Mouse (Mus musculus) MEL-GATA-1-ER (cell line): Measurements from ENCODE around the gene Zfp646.
"Not testable (repeated sequence)": the region's sequence is repeated elsewhere in the genome, so short reads cannot be mapped to it uniquely, and the experiment has no call there.

Source experiments
- DNase-seq: peaks from one replicate; pipeline ENCODE4 v3.0.0-alpha.2; 2012; ENCODE audit warnings: low read depth; ENCODE audit errors: extremely low read depth

Gene Zfp646

DNA sequence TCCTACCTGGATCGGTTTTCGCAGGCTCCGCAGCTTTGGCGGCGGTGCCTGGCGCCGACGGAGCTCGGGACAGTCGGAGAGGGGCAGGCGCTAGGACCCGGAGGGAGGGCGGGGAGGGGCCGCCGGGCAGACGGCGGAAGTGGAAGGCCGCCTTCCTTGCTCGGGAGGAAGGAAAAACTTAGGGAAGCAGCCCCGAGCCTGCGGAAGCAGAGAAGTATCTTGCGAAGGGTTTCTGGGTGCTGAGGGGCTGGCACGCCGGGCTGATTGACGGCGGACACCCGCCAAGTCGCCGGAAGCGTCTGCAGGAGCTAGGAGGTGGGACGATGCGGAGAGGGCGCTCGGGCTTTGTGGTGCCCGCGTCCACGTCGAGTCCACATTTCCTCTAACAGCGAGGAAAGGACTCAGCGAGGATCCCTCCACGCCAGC is at the start of gene Zfp646:
Gene Zfp646, plus strand, starts transcription at position 181 of the 426 bp plus-strand sequence.
- peak; percentile 83 for DNase-seq

DNA sequence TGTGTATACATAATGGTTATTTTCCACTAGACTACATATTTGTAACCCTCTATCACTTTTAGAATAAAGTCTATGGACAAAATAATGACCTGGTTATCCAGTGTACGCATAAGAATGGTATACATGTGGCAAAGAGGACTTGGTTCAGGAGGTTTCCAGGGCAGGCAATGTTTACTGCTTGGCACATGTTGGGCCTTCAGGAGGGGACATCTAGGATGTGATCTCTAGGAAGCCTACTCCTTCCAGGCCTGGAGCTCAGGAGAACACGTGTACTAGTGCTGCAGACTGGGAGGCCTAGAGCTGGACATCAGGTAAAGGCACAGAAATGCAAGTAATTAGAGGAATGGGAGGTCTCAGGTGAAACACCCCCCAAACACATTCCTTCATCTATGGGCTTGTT is 40.5 kb upstream of the Zfp646 start:
- no peak for DNase-seq

DNA sequence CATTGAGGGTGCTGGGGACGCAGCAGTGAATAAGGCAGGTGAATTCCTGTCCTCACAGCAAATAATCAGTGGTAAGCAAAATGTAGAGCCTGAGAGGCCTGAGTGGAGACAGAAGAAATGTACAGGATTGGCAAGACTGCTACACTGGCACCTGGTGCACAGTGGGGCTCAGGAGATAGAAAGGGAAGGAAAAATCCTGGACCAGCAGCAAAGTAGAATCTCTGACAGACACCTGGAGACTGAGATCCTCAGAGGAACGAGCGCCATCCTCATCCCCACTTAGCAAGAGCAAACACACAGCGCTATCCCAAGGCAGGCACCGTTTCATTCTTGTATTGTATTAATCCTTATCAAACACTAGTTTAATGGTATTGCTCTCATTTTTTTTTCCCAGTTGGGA is 38.5 kb upstream of the Zfp646 start:
- no peak for DNase-seq

DNA sequence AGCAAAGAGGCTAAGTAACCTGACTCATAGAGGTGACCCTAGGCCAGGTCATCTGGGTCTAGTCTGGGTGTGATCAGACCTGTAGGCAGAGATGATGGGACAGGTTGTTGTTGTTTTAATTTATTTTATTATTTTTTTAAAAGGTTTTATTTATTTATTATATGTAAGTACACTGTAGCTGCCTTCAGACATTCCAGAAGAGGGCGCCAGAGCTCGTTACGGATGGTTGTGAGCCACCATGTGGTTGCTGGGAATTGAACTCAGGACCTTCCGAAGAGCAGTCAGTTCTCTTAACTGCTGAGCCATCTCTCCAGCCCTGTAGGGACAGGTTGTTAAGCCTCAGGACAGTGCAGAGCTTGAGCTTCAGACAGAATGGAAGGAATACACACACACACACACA is 38.1 kb upstream of the Zfp646 start:
- not testable (repeated sequence) for DNase-seq

DNA sequence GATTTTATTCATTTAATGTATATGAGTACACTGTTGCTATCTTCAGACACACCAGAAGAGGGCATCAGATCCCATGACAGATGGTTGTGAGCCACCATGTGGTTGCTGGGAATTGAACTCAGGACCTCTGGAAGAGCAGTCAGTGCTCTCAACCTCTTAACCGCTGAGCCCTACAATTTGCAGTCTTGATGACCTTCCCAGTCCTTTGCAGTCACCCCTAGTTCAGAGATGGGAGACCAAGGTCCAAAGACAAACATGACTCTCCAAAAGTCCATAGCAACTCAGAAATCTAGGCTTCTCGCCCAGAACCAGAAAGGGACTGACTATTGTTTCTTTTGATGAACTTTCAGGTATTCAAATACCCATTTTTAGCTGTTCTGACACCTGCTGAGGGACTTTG is 36.0 kb upstream of the Zfp646 start:
- DNase-seq: not testable (repeated sequence)

DNA sequence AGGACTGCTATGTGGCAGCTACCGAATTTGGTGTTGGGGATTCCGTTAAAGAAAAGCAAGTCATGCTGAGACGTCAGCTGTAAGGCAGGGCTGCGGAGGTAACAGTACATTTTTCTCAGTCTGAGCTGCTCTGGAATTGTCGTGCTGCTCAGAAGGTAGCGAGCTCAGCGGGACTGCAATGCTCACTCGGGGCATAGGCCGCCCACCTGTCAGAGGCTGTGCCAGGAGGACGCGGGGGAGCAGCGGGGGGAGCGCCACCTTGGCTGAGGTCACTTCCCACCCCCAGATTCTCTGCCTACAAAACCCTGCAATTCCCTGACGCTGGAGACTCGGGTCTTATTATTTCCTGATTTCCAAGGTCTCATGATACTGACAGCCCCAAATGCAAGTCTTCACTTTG is 35.1 kb upstream of the Zfp646 start:
- DNase-seq: no peak

DNA sequence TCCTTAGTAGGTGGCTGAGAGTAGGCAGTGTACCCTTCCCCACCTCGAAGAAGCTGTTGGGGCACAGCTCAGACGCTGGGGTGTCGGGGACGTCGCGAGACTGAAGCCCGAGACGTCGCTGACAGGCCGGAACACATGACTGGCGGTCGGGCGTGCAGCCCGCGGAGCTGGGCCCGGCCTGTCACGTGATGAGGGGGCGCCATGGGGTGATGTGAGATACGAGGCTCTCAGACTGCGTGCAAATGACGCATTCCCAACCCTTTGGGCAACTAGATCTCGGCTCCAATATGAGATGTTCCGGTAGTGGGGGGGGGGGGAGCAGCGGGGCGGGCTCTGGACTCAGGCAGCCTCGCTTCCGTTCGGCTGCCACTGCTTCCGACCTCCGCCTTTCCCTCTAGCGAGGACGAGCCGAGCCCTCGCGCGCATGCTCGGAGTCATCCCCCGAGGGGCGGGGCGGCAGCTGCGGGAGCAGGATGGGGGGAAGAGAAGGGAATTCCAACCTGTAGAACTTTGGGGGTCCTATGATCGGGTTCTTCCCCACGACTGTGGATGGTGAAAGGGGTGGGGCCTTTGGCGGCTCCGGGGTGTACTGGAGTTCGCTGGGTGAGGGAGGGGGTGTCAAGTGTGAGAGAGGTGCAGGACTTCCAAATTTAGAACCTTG is 34.6 kb upstream of the Zfp646 start:
- DNase-seq: peak; percentile 91

DNA sequence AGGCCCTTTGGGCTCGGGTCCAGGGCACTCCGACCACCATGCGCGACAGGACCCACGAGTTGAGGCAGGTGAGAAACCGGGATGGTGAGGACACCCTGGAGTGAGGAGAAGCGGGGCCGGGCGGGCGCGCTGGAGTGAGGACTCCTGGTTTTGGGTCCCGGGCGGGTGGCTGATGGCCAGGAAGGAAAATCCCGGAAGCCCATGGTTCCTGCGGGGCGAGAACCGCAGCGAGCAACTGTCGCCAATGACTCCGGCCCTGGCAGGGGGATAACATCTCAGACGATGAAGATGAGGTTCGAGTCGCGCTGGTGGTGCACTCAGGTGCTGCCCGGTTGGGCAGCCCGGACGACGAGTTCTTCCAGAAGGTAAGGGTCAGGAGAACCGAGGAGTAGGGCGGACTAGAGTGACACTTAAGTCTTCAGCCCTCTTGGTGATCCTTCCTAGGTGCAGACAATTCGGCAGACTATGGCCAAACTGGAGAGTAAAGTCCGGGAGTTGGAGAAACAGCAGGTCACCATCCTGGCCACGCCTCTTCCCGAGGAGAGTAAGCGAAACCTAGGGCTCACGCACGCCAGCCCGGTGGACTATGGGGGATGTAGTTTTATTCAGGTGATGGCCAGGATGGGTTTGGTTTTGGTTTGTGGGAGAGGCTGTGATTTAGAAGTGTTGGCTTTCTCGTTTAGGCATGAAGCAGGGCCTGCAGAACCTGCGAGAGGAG is 33.9 kb upstream of the Zfp646 start:
- peak; percentile 56 for DNase-seq

DNA sequence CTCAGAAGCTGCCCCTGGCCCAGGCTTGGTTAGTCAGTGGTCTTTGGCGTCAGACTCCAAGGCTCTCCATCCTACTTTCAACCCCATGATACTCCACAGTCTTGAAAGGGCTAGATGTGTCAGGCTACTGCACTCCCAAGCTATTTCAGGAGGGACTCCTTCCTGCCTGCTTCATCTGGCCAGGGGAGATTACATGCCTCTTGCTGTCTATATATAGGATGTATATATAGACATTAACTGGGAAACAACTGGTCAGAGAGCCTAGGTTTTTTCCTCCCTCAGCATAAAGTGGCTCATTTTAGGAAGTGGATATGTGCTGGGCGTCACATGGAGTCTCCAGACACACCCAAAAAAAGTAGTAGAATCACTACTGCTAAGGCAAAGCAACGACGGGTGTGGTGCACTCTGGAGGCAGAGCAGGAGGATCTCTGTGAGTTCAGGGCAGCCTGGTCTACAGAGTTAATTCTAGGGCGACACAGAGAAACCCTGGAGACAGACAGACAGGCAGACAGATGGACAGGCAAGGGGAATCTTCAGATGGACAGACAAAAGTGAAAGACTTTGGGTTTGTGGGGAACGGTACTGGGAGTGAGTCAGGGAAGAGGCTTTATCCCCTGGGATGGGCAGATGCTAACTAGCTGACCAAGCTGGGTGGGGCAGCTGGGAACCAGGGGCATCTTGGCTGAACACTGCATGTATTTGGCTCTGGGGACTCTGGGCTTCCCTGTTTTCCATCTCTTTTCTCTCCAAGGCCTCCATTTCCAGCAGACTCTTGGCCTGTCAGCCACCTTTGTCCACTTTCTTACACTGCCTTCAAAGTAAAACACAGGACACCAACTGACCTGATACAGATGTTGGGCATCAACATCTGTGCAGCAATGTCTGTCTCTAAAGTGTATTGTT is 25.8 kb upstream of the Zfp646 start:
- DNase-seq: no peak

DNA sequence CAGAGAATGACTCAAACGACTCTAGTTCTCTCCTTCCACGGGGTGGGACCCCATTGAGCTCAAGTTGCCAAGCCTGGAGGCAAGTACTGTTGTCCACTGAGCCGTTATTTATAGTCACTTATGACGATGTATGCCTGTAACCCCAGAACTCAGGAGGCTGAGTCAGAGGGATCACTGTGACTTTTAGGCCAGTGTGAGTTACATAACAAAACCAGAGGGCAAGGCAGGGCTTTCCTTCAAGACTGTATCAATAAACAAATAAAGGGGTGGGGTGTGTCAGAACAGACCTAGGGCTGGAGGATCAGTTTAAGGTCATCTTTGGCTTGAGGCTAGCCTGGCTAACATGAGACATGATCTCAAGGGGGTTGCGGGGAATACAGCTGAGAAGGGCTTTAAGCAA is 25.1 kb upstream of the Zfp646 start:
- no peak for DNase-seq

DNA sequence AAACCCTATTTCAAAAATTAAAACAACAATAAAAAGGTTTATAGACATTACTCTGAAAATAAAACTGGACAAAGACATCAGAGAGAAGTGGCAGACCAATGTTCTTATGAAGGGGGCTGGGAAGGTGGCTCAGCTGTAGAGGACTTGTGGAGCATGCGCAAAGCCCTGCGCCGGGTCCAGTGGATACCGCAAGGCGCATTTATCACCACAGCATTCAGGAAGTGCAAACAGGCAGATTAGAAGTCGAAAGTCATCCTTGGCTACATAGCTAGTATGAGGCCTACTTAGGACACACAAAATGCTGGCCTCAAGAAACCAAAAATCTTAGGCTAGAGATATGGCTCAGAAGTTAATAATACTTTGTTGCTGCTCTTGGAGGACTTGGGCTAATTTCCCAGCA is 17.8 kb upstream of the Zfp646 start:
- DNase-seq: peak; percentile 92

DNA sequence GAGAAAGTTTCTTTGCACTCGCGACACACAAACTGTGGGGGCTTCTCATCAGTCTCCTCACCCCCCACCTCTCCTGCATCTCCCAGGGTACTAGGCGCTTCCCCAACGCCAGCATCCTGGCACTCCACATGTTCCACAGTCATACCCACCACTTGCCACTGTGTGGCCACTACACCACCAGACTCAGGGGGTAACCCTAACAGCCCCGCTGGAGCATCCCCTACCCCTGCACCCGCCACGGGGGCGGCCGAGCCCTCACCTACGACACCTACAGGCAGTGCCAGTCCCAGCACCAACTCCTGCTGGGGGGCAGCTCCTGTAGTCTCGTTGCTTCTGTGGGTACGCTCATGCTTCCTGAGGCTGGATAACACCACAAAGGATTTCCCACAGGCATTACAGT is 9.6 kb upstream of the Zfp646 start:
- no peak for DNase-seq

DNA sequence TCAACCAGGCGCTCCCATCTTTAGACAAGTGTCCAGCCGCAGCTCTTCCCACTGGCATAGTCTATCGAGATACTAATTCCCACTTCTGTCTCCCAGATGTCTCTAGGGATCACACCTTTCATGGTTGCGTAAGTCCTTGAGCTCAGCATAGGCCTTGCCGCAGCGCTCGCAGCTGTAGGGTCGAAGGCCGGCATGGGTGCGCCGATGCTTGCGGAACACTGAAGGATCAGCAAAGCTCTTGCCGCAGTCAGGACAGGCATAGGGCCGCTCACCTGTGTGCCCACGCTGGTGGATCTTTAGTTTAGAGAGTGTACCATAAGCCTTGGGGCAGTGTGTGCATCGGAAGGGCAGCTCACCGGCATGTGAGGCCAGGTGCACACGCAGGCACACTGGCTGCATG is 8.4 kb upstream of the Zfp646 start:
- no peak for DNase-seq

DNA sequence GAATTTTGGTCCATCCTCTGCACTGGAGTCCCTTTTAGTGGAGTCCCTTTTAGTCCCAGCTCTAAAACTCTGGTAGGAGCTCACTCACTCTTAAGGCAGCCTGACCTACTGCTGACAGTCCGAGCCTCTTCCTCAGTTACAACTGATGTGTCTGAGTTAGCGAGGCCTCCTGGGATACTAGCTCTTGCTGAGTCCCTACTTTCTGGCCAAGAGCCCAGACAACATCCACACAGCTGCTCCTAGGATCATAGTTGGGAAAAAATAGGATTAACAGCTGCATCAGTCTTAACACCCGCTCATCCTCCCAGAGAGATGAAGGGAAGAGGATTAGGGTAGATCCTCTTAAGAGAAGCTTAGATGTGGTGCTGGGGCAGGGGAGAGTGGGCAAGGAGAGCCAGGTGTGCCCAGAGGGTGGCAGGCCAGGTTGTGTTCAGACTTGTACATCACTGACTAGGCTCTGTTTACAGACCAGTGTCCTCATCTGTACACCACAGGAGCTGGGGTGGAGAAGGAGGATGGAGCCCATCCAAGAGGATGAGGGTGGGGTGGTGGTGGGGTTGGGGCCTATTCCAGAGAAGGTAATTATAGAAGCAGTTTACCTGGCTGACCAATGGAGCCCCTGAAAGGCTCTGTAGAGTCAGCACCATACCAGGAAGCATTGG is 6.7 kb upstream of the Zfp646 start:
- no peak for DNase-seq

DNA sequence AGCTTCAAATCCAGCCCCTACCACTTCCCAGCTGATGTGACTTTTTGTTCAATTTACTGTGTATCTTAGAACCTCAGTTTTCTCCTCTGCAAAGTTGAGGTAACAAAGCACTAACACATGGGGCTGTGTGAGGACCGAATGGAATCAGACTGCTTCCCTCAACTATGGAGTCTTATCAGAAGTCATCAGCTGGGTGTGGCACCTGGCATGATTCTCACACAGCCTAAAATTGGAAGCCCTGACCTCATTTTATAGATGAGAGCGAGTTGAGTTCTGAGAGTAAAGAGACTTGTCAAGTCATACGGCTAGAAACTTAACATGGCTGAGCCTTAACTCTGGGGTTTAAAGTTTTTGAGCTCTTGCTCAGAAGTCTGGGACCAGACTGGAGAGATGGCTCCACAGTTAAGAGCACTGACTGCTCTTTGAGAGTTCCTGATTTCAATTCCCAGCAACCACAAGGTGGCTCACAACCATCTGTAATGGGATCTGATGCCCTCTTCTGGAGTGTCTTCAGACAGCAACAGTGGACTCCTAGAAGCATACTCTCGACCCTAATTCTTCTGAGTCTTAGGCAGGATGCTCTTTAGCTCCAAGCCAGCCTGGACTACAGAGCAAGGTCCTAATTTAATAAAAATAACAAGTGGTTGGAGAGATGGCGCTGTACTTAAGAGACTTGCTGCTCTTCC is 5.7 kb upstream of the Zfp646 start:
- DNase-seq: no peak

DNA sequence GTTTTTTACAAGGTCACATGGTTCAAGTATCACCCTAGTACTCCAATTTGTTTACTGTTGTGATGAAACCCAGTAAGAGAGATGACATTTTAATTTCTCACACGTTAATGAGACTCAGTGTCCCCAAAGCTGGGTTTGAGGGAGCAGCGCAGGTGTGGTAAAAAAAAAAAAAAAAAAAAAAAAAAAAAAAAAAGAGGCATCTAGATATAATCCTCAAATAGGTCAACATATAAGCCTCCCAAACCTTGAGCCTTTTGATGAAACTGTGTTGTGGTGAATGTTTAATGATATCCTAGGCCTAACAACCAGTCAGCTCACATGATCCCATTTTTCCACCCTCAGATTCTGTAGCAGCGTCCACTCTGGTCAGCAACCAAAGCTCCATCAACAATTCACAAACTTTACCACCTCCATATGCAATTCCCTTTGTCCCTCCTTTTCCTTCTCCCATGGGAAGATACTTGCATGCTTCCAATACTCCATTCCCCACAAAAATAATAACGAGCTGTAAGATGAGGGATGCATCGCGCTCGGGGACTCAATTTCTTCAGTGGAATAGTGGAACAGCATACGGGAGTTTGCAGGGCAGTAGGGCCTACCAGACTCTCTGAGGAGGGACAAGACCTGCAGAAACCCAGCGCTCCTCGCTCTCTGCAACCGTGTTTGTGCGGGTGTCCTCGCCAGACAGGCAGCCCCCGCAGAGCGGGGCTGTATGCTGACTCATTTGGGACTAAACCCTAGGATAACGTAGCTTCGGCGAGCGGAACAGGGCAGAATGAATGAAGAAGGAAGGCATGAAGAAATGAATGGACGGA is 1.0 kb upstream of the Zfp646 start:
- no peak for DNase-seq

DNA sequence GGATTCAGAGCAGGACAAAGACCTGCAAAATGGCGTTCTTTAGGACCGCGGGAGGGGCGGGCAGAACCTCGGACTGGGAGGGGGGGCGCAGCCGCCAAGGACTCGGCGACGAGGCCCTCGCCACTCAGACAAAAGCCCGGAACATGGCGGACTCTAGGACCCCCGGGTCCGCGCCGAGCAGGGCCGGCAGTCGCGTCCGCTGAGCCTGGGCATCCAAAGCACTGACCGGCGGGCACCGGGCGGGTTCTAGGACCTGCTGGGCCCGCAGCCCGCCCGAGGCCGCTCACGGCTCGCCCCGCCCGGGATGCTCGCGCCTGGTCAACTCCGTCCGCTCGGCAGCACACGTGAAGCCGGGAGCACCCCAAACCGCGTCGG is 407 bp upstream of the Zfp646 start:
- peak; percentile 70 for DNase-seq

DNA sequence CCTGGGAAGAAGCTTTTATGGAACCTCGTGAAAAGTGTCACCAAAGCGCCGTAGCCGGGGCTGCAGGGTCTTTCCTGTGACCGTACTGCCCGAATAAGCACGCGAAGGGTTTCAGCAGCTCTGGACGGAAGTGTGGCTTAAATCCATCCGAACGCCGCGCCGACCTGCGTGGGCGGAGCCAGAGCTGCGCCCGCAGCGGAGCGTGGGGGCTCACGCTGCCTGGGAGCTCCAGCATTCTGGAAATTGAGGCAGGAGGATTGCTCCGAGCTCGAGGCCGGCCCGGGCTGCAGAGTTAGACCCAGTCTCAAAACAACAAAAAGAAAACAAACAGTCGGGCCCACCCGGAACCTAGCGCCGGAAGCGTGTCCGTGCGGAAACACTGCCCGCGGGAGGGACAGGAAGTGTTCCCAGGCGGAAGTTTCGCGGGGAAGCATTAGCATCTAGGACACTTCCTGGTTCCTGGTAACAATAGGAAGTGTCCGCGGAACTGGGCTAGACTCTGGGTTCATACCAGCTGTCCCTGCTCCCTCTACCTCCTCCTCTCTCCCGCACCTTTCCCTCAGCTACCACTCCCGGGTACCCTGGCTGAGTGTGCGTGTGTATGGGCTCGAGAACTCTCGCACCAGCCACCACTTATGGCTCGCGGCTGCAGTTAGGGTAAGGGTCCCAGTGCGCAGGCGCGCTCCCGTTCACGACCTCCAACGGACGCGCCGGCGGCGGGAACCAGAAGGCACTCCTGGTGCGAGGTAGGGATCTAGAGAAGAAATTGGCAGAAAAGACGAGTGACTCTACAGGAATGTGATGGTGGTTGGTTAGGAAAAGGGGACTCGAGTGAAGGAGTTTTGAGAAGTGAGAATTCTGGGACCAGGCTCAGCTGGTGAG is 687 bp downstream of the Zfp646 start, which contains the start of gene Zfp668:
Gene Zfp668, minus strand, starts transcription at position 362 of the 882 bp plus-strand sequence.
- peak; percentile 93 for DNase-seq

DNA sequence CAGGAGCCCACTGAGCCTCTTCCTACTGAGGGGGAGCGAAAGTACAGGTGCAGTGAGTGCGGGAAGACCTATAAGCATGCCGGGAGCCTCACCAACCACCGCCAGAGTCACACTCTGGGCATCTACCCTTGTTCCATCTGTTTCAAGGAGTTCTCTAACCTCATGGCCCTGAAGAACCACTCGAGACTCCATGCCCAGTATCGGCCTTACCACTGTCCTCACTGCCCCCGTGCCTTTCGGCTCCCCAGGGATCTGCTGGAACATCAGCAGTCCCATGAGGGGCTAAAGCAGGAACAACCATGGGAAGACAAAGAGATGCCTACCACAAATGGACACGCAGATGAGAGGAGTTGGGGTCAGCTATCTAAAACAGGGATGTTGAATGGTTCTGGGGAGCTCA is 3.3 kb downstream of the Zfp646 start:
- DNase-seq: no peak
